Mouse (Mus musculus) spleen, adult 2 months (tissue): ENCODE results near the gene Rpl19. TPM values are rescaled to one million over a fixed set of nuclear protein-coding genes. Genes with fewer than 3 reads are reported as not detected.

ENCODE experiments used
- DNase-seq, 2 experiments: peaks; one replicate each; pipeline versions ENCODE4 v3.0.0 to v3.0.0-alpha.2; 2012 to 2021; ENCODE audit warnings: low spot score in 2 of 2, low read depth in 1 of 2
- H3K27ac ChIP-seq: fragments of 200-500 bp; 2 replicates; pipeline ENCODE4 v1.5.1; 2012; ENCODE audit warnings: low read length, inconsistent platforms; ENCODE audit not compliant: insufficient read depth
- H3K27me3 ChIP-seq: fragments of 200-500 bp; 2 replicates; pipeline ENCODE4 v1.6.1; 2012; ENCODE audit warnings: mild to moderate bottlenecking, moderate library complexity, low read length, inconsistent platforms; ENCODE audit not compliant: control insufficient read depth, insufficient read depth
- H3K36me3 ChIP-seq: fragments of 200-500 bp; 2 replicates; pipeline ENCODE4 v1.6.1; 2012; ENCODE audit warnings: mild to moderate bottlenecking, low read length, inconsistent platforms; ENCODE audit not compliant: control insufficient read depth, insufficient read depth
- H3K4me1 ChIP-seq: fragments of 200-500 bp; 2 replicates; pipeline ENCODE4 v1.6.1; 2011; ENCODE audit warnings: inconsistent platforms; ENCODE audit not compliant: control insufficient read depth, insufficient read depth, insufficient read length
- H3K4me3 ChIP-seq: fragments of 200-500 bp; 2 replicates; pipeline ENCODE4 v1.5.1; 2011; ENCODE audit warnings: mild to moderate bottlenecking, inconsistent platforms; ENCODE audit not compliant: insufficient read depth, insufficient read length; ENCODE audit errors: extremely low read depth
- CTCF ChIP-seq: fragments of 200-500 bp; IDR thresholded peaks from 2 replicates; pipeline ENCODE4 v1.5.1; 2011; ENCODE audit warnings: mild to moderate bottlenecking, inconsistent platforms; ENCODE audit not compliant: insufficient read depth, insufficient read length, insufficient replicate concordance; ENCODE audit errors: extremely low read depth
- POLR2A ChIP-seq: fragments of 200-500 bp; IDR thresholded peaks from 2 replicates; pipeline ENCODE4 v1.6.1; 2011; ENCODE audit warnings: low read depth, low read length, inconsistent platforms
- WGBS: fragments of 180-500 bp; shearing (Covaris S2); methylation state at CpG from one replicate; pipeline ENCODE4 v1.1.7; 2018; 5-methylcytosine and 5-hydroxymethylcytosine counted together
- polyA plus RNA-seq: library from polyadenylated mRNA; depleted of rRNA; stranded (reverse); fragments of >200 nt; gene quantifications from 2 replicates; pipeline ENCODE4 v1.2.3, GENCODE M21; 2012

Gene Rpl19
- polyA plus RNA-seq, 1 experiment: 555 TPM

DNA sequence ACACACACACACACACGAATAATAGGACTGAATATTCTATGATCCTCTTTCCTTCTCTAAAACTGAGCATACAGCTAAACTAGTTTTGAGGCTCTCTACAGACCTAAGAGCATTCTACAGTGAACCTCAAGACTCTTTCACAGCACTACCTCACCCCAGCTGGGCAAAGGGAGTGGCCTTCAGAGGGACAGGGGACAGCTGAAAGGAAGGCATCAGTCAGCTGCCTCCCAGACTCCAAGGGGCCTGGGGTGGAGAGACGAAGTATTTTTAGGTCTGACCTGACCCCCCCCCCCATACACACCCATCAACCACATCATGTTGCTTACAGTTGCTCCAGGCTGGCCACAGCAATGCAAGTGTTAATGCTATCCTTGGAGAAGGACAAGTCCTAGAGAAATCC is 5.4 kb upstream of the Rpl19 start:
- 19% methylated on average over 2 of the region's 2 CpGs for WGBS
- TF ChIP-seq POLR2A: no peak
- no peak for TF ChIP-seq CTCF
- Histone ChIP-seq H3K27ac (no peak overlapping the region), H3K4me1 (peaks cover 24% of the 10 kb centered on the region; the same call in 1 of the 2 replicates), H3K27me3 (no peaks in the 10 kb centered on the region), H3K4me3 (no peak overlapping the region), H3K36me3 (no peaks in the 10 kb centered on the region)
- DNase-seq: no peak

DNA sequence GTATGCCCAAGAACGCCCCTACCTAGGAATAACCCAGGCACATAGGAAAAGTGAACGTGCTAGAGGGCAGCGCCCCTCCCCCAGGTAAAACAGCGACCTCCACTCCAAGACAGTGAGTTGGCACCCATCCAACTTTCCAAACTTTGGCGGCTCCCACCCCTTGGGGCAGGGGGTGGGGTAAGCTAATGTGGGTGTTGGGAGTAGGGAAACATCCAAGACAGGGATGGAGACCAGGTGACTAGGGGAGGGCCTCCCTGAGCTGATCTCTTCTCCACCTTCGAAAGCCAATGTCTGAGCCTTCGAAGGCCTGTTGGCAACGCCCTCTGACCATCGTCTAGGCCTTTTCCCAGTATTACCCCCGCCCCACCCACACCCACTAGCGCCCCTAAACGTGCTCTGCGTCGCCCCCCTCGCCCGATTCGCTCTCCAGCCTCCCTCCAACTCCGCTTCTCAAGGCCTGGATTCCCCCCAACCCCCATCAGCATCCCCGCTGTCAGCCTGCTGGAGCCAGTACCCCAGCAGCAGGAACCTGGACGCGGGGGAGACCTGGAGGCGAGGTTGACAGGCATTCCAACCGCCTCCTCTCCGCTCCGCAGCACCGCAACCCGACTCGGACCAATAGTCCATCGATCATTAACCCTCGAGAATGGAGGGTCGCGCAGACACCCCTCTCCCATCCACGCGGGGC is 4.8 kb upstream of the Rpl19 start:
- Histone ChIP-seq H3K4me3 (peak overlapping the region; percentile 67), H3K27me3 (no peaks in the 10 kb centered on the region), H3K27ac (peak overlapping the region; percentile 21; the same call in 1 of the 2 replicates), H3K4me1 (peaks cover 24% of the 10 kb centered on the region; the same call in 1 of the 2 replicates), H3K36me3 (no peaks in the 10 kb centered on the region)
- WGBS: 16% methylated on average over 33 of the region's 34 CpGs
- TF ChIP-seq POLR2A (no peak), CTCF (no peak)
- DNase-seq: no peak

GRCm38 (mm10) chr11:98022253-98022554 is 4.3 kb upstream of the Rpl19 start:
- H3K27ac ChIP-seq: peak overlapping the region; percentile 21
- WGBS: 0% methylated on average over 23 of the region's 23 CpGs
- no peak for DNase-seq

GRCm38 (mm10) chr11:98022555-98023371 is 3.7 kb upstream of the Rpl19 start, which contains the start of gene Cacnb1:
Gene Cacnb1, minus strand, starts transcription at chr11:98023034.
- peaks cover 24% of the 10 kb centered on the region; the same call in 1 of the 2 replicates for H3K4me1 ChIP-seq
- no peaks in the 10 kb centered on the region for H3K27me3 ChIP-seq
- H3K36me3 ChIP-seq: no peaks in the 10 kb centered on the region
- peak within 1 kb of the TSS; percentile 67 for H3K4me3 ChIP-seq
- peak within 1 kb of the TSS; percentile 45 for H3K27ac ChIP-seq
- WGBS: 2% methylated on average over 51 of the region's 52 CpGs
- peak in 1 of 2 experiments; percentile 55 for DNase-seq
- no peak for TF ChIP-seq CTCF
- TF ChIP-seq POLR2A: peak; percentile 10; the same call in 1 of the 2 replicates

More at GRCm38 (mm10) chr11:98022253-98022554, 4.3 kb upstream of the Rpl19 start:
- Histone ChIP-seq H3K36me3 (no peaks in the 10 kb centered on the region), H3K4me3 (peak overlapping the region; percentile 67), H3K4me1 (peaks cover 24% of the 10 kb centered on the region; the same call in 1 of the 2 replicates), H3K27me3 (no peaks in the 10 kb centered on the region)
- TF ChIP-seq POLR2A (no peak), CTCF (no peak)

DNA sequence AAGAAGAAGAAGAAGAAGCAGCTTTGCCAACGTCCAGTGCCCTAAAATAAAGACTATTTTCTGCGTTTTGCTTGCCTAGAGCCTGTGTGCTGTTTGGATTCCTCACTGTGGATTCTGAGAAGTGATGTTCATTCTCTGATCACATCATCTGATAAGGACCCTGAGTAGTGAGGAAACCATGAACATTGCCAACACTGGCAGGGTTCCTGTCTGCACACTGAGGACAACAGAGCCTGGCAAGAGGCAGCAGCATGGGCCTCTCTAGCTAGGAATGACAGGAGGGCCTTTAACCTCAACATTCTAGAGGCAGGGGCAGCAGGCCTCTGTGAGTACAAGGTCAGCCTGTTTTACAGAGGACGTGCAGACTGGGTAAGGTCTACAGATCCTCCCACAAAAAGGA is 2.0 kb upstream of the Rpl19 start:
- no peak overlapping the region for H3K27ac ChIP-seq
- H3K4me1 ChIP-seq: peaks cover 20% of the 10 kb centered on the region; the same call in 1 of the 2 replicates
- no peaks in the 10 kb centered on the region for H3K27me3 ChIP-seq
- H3K4me3 ChIP-seq: no peak overlapping the region
- H3K36me3 ChIP-seq: peaks cover 6% of the 10 kb centered on the region
- TF ChIP-seq CTCF: no peak
- TF ChIP-seq POLR2A: no peak
- DNase-seq: no peak
- WGBS: 66% methylated on average over 3 of the region's 3 CpGs

GRCm38 (mm10) chr11:98026248-98026569 is 301 bp upstream of the Rpl19 start:
- 8% methylated on average over 15 of the region's 15 CpGs for WGBS

More at GRCm38 (mm10) chr11:98026248-98026569, 301 bp upstream of the Rpl19 start:
- Histone ChIP-seq H3K4me3 (peak overlapping the region; percentile 98), H3K4me1 (peaks cover 11% of the 10 kb centered on the region; the same call in 1 of the 2 replicates), H3K36me3 (peaks cover 13% of the 10 kb centered on the region), H3K27me3 (no peaks in the 10 kb centered on the region), H3K27ac (peak overlapping the region; percentile 71)
- DNase-seq: no peak
- TF ChIP-seq POLR2A (no peak), CTCF (no peak)
